Mouse (Mus musculus) lung, postnatal 0 days (tissue): ENCODE measurements at regions not wholly inside any gene's neighbourhood (a gene's known extent, or its start where the extent isn't known, plus 50 kb on each side); places are given as distances from the start of the nearest gene placed in this dataset.

ENCODE experiments used
- ATAC-seq: fragments of 200-750 bp; cut with Nextera tagmentation; 2 replicates; pipeline ENCODE4 v1.8.0; 2017; ENCODE audit warnings: moderate library complexity
- DNase-seq: peaks from one replicate; pipeline ENCODE4 v3.0.0-alpha.2; 2016; ENCODE audit warnings: low spot score
- H3K27ac ChIP-seq: fragments of 300-500 bp; sonication (generic); 2 replicates; pipeline ENCODE4 v1.5.1; 2014; ENCODE audit warnings: antibody characterized with exemption, mild to moderate bottlenecking, low read length, mixed read lengths
- H3K27me3 ChIP-seq: fragments of 300-500 bp; sonication (generic); replicated peaks from 2 replicates; pipeline ENCODE4 v1.6.1; 2014; ENCODE audit warnings: low read length, mixed read lengths; ENCODE audit not compliant: insufficient read depth
- H3K36me3 ChIP-seq: fragments of 300-500 bp; sonication (generic); 2 replicates; pipeline ENCODE4 v1.6.1; 2014; ENCODE audit warnings: low read length, mixed read lengths; ENCODE audit not compliant: insufficient read depth
- H3K4me1 ChIP-seq: fragments of 300-500 bp; sonication (generic); 2 replicates; pipeline ENCODE4 v1.6.1; 2014; ENCODE audit warnings: antibody characterized with exemption, low read depth, low read length, mixed read lengths; ENCODE audit not compliant: insufficient read depth
- H3K4me2 ChIP-seq: fragments of 300-500 bp; sonication (generic); replicated peaks from 2 replicates; pipeline ENCODE4 v1.6.1; 2014; ENCODE audit warnings: low read depth, mild to moderate bottlenecking, low read length, moderate library complexity, mixed read lengths
- H3K4me3 ChIP-seq: fragments of 300-500 bp; sonication (generic); 2 replicates; pipeline ENCODE4 v1.5.1; 2014; ENCODE audit warnings: low read depth, low read length
- H3K9ac ChIP-seq: fragments of 300-500 bp; sonication (generic); replicated peaks from 2 replicates; pipeline ENCODE4 v1.6.1; 2014; ENCODE audit warnings: low read depth, mild to moderate bottlenecking
- H3K9me3 ChIP-seq: fragments of 300-500 bp; sonication (generic); 2 replicates; pipeline ENCODE4 v1.6.1; 2016; ENCODE audit warnings: low read length, mixed read lengths
- CTCF ChIP-seq: IDR thresholded peaks from 2 replicates; pipeline ENCODE4 v1.5.1; 2016; ENCODE audit warnings: antibody characterized with exemption, mild to moderate bottlenecking
- EP300 ChIP-seq: IDR thresholded peaks from 2 replicates; pipeline ENCODE4 v1.6.1; 2016; ENCODE audit warnings: antibody characterized with exemption, mild to moderate bottlenecking, control low read depth
- WGBS: fragments of 180-500 bp; shearing (Covaris S2); extraction: QIAGEN DNeasy Blood & Tissue Kit; methylation state at CpG from one replicate; pipeline ENCODE4 v1.1.7; 2014; 5-methylcytosine and 5-hydroxymethylcytosine counted together

GRCm38 (mm10) chr12:98047765-98048164 is 211.5 kb downstream of the Galc start:
- Histone ChIP-seq H3K4me3 (no peak overlapping the region), H3K4me1 (no peaks in the 10 kb centered on the region), H3K4me2 (no peak overlapping the region), H3K9me3 (no peaks in the 10 kb centered on the region), H3K36me3 (no peaks in the 10 kb centered on the region), H3K27ac (no peak overlapping the region), H3K27me3 (no peaks in the 10 kb centered on the region), H3K9ac (no peak overlapping the region)
- WGBS = 79% methylated on average over 8 of the region's 8 CpGs
- DNase-seq (no peak), ATAC-seq (no peak)
- TF ChIP-seq CTCF (no peak), EP300 (no peak)

GRCm38 (mm10) chr12:98046459-98047440 is 212.5 kb downstream of the Galc start:
- H3K27me3 ChIP-seq = no peaks in the 10 kb centered on the region
- no peak for TF ChIP-seq CTCF
- TF ChIP-seq EP300 = no peak
- no peaks in the 10 kb centered on the region for H3K9me3 ChIP-seq
- no peaks in the 10 kb centered on the region for H3K36me3 ChIP-seq
- no peak for DNase-seq
- WGBS = 59% methylated on average over 11 of the region's 11 CpGs
- H3K4me2 ChIP-seq = no peak overlapping the region
- ATAC-seq = no peak
- no peak overlapping the region for H3K27ac ChIP-seq
- no peak overlapping the region for H3K4me3 ChIP-seq
- H3K9ac ChIP-seq = no peak overlapping the region
- H3K4me1 ChIP-seq = no peaks in the 10 kb centered on the region

- ATAC-seq (no peak), DNase-seq (no peak)
- Histone ChIP-seq H3K27me3 (no peaks in the 10 kb centered on the region), H3K27ac (no peak overlapping the region), H3K9ac (no peak overlapping the region), H3K36me3 (no peaks in the 10 kb centered on the region), H3K9me3 (no peaks in the 10 kb centered on the region), H3K4me3 (no peak overlapping the region), H3K4me2 (no peak overlapping the region), H3K4me1 (no peaks in the 10 kb centered on the region)
- TF ChIP-seq CTCF (no peak), EP300 (no peak)
- WGBS = 48% methylated on average over 5 of the region's 5 CpGs
These were observed 213.3 kb downstream of the Galc start for GRCm38 (mm10) chr12:98045784-98046458.

- ATAC-seq = no peak
- no peaks in the 10 kb centered on the region for H3K4me1 ChIP-seq
- DNase-seq = no peak
- no peaks in the 10 kb centered on the region for H3K9me3 ChIP-seq
- H3K27ac ChIP-seq = no peak overlapping the region
- H3K27me3 ChIP-seq = no peaks in the 10 kb centered on the region
- H3K36me3 ChIP-seq = no peaks in the 10 kb centered on the region
- no peak for TF ChIP-seq EP300
- no peak for TF ChIP-seq CTCF
- no peak overlapping the region for H3K4me3 ChIP-seq
- no peak overlapping the region for H3K9ac ChIP-seq
- H3K4me2 ChIP-seq = no peak overlapping the region
- WGBS = 62% methylated on average over 5 of the region's 5 CpGs
These were observed 215.8 kb downstream of the Galc start for GRCm38 (mm10) chr12:98043436-98043835.

- no peaks in the 10 kb centered on the region for H3K9me3 ChIP-seq
- no peak for TF ChIP-seq CTCF
- WGBS = 86% methylated on average over 4 of the region's 4 CpGs
- H3K36me3 ChIP-seq = no peaks in the 10 kb centered on the region
- H3K27ac ChIP-seq = no peak overlapping the region
- no peak for ATAC-seq
- H3K4me2 ChIP-seq = no peak overlapping the region
- H3K4me3 ChIP-seq = no peak overlapping the region
- H3K27me3 ChIP-seq = no peaks in the 10 kb centered on the region
- DNase-seq = no peak
- no peaks in the 10 kb centered on the region for H3K4me1 ChIP-seq
- no peak overlapping the region for H3K9ac ChIP-seq
These were observed 219.6 kb downstream of the Galc start for GRCm38 (mm10) chr12:98039677-98040076.

GRCm38 (mm10) chr12:98023655-98024054 is 235.6 kb downstream of the Galc start:
- Histone ChIP-seq H3K36me3 (no peaks in the 10 kb centered on the region), H3K4me3 (no peak overlapping the region), H3K4me1 (no peaks in the 10 kb centered on the region), H3K9me3 (no peaks in the 10 kb centered on the region), H3K27ac (no peak overlapping the region), H3K27me3 (no peaks in the 10 kb centered on the region), H3K9ac (no peak overlapping the region), H3K4me2 (no peak overlapping the region)
- DNase-seq = peak; percentile 41
- 61% methylated on average over 6 of the region's 6 CpGs for WGBS
- ATAC-seq = no peak
- TF ChIP-seq EP300 = no peak
- TF ChIP-seq CTCF = no peak
